Mouse (Mus musculus): Measurements from ENCODE around the gene Eef1akmt3.

Gene Eef1akmt3

DNA sequence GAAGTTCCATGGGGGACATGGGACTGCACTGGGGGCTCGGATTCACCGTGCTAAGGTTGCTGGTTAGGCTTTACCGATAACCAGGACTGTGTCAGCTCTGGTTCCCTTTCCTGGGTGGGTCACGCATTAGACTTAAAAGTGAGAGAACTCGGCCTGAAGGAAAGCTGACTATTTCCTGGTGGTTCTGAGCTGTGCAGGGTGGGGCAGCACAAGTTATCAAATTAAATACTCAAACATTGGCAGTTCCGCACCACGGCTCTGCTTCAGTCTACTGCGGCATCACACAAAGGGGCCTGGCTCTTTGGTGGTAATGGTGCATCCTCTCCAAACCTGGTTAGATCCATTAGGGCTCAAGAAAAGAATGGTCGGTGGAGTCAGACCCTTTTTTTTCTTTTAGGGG is 40.0 kb downstream of the Eef1akmt3 start:
- DNase-seq (ENCODE audit: low read depth, low spot score) = no peak

GRCm38 (mm10) chr10:127000529-127000928 is 40.8 kb downstream of the Eef1akmt3 start, which contains the start of gene Avil:
Avil (plus strand) TSS chr10:127000709.
- DNase-seq (ENCODE audit: low read depth, low spot score) = no peak

DNA sequence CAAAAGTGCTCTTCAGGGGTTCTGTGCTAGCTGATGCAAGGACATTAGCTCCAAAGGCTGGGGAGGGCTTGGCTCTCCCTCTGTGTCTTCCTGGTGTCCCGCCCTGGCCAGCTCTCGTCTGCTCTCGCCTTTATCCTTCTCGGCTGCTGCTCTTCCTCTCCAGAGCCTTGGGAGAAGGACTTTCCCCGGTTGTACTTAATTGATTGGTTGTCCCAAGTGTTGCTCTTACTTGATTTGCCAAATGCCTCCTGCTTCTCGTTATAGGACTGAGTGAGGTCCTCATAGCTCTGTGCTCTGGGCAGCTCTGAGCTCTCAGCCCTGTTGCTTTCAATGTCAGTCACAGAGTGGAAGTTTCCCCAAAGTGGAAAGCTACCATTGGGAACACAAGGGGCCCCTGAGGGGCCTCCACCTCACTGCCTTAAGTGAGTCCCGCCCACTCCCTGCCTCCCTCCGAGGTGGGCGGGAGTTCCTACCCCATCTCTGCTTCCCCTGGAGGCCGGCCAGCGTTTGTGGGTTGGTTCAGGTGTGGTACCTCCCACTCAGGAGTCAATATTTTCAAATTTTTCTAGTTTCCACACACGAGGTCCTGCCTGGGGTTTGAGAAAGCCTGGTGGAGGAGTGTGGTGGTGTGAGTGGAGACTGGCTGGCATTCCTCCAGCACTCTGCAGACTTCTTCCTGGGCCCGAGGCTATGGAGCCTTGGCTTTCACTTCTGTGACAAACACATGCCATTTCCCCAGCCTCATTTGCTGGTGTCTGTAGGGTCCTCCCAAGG is 43.8 kb downstream of the Eef1akmt3 start:
- DNase-seq (ENCODE audit: low read depth, low spot score) = no peak

DNA sequence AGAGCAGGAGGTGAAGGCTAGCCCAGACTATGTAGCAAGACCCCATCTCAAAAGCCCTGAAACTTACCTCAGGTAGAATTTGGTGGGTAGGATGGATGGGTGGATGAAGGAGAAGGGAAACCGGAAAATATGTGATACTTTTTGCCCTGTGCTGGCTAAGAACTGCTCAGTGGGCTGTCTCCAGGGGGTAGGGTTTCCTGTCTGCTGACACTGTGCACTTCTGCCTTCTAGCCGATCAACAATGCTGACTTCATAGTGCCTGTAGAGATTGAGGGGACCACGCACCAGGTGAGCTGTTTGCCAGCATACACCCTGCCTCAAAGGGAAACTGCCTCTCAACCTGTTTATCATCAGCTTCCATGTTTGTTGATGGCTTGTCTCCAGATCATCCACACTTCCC is 47.7 kb downstream of the Eef1akmt3 start:
- DNase-seq (ENCODE audit: low read depth, low spot score) = no peak

DNA sequence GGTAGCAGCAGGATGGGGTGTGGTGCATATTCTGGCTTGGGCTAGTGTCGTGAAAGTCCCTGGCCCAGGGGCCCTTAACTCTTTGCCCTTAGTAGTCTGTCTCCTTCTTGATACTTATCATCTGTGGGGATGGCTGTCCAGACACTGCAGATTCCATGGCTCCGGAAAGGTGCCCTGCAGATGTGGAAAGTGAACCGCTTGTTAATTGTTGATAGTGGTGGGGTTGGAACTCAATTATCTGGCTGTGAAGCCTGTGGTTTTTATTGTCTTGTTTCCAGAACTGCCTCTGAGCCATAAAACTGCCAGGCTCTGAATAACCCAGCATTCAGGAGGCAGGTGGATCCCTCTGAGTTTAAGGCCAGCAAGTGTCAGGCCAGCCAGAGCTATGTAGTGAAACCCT is 49.6 kb downstream of the Eef1akmt3 start:
- DNase-seq (ENCODE audit: low read depth, low spot score) = no peak

GRCm38 (mm10) chr10:126990313-126991056 is 50.8 kb downstream of the Eef1akmt3 start:
- peak; percentile 92 for DNase-seq (ENCODE audit: low read depth, low spot score)

- no peak for DNase-seq (ENCODE audit: low read depth, low spot score)
These were observed 52.7 kb downstream of the Eef1akmt3 start for GRCm38 (mm10) chr10:126988513-126989165.

DNA sequence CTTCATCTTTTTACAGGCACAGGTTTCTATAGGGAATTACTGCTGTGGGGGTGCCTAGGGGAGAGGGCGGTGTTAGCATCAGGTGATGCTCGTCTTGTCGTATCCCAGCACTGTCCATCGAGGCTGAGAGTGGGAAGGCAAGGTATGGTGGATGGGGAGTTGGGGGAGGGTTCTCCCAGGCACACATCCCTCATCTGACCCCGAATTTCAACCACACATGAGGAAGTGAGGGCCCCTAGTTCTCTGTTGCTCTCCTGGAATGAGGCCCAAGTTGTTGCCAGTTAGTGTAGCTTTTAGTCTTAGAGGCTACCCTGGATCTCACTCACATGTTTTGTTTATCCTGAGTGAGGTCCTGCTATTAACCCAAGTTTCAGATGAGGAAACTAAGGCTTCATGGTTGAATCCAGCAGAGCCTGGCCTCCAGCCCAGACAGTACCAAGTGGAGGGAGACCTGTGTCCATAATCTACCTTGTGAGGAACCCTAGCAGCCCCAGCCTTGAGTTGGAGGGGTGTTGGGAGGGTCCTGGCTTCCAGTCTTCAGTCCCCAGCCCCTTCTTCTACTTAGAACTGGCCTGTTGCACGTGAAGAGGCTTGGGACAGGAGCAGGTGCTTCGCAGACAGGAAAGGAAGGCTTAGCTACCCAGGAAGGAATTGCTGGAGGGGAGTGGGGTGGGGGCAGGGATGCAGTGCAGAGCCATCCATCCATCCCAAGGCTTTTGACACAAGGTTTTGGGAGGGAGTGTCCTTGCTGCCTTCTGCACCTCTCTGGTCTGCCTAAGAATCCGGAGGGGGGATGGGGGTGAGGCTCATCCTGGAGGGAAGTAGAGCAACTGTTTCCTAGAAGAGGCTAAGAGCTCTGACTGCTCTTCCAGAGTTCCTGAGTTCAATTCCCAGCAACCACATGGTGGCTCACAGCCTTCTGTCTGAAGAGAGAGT is 53.9 kb downstream of the Eef1akmt3 start:
- no peak for DNase-seq (ENCODE audit: low read depth, low spot score)

DNA sequence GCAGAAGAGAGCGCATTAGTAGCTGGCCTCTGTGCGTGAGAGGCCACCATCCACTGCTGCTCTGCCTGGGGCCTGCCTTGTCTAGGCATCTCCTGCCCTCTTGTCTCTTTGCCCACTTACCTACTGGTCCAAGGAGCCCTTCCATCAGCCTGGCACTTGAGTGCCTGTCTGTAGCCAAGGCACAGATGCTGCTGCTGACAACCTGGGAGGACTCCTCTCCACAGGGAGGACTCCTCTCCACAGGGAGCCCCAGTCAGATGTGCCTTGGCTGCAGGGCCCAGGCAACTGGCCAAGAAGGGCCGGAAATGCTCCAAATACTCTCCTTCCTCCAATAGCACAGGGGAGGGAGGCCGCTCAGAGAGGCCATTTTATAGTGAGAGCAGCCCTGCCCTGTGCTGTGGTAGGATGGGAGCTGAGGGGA is 54.8 kb downstream of the Eef1akmt3 start:
- DNase-seq (ENCODE audit: low read depth, low spot score) = no peak

DNA sequence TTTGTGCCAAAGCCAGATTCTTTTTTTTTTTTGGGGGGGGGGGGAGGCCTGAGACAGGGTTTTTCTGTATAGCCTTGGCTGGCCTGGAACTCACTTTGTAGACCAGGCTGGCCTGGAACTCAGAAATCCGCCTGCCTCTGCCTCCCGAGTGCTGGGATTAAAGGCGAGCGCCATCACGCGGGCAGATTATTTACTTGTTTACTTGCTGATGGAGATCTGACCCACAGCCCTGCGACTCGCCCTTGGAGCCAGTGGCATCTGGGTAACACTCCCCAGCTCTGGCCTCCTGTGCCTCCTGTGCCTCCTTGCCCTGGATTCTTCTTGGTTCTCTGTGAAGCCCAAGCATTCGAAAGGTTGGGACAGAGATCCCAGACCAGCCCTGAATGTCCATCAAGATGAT is 55.7 kb downstream of the Eef1akmt3 start:
- DNase-seq (ENCODE audit: low read depth, low spot score) = no peak

GRCm38 (mm10) chr10:126985127-126985526 is 56.2 kb downstream of the Eef1akmt3 start:
- no peak for DNase-seq (ENCODE audit: low read depth, low spot score)

- DNase-seq (ENCODE audit: low read depth, low spot score) = no peak
These were observed 56.9 kb downstream of the Eef1akmt3 start for GRCm38 (mm10) chr10:126984189-126985004.

- DNase-seq (ENCODE audit: low read depth, low spot score) = no peak
These were observed 58.1 kb downstream of the Eef1akmt3 start for GRCm38 (mm10) chr10:126983193-126983725.

DNA sequence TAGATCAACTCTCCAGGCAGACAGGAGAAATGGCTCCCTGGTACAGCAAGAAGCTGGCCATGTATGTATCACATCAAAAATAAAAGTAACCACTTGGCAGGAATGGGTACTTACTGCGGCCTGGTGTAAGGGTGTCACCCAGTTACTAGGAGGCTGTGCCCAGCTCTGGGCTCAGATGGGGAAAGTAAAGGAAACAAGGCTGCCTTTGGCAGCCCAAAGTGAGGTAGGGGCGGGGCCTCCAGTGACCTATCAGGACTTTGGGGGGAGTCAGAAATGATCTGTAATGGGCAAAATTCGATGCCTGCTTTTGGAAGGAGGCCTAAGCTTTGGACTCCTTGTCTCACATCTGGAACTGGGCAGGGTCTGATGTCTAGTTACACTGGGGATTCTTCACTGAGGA is 59.6 kb downstream of the Eef1akmt3 start:
- no peak for DNase-seq (ENCODE audit: low read depth, low spot score)

Data from CD4-positive, CD25-positive, alpha-beta regulatory T cell, adult 2 months (primary cell).